Mouse (Mus musculus) forebrain, embryonic 11.5 days (tissue): ENCODE data around the gene Hnrnpl. TPM values are rescaled to one million over a fixed set of nuclear protein-coding genes. Genes with fewer than 3 reads are reported as not detected.

Experiments used
- ATAC-seq: fragments of 200-750 bp; cut with Nextera tagmentation; replicated peaks from 2 replicates; pipeline ENCODE4 v1.8.0; 2017; ENCODE audit warnings: moderate TSS enrichment; ENCODE audit not compliant: low FRiP score
- DNase-seq: peaks from one replicate; pipeline ENCODE4 v3.0.0-alpha.2; 2017; ENCODE audit warnings: low spot score
- H3K27ac ChIP-seq: fragments of 300-500 bp; sonication (generic); 2 replicates; pipeline ENCODE4 v1.5.1; 2014; ENCODE audit warnings: low read depth, low read length
- H3K27me3 ChIP-seq: fragments of 300-500 bp; sonication (generic); 2 replicates; pipeline ENCODE4 v1.6.1; 2014; ENCODE audit warnings: mild to moderate bottlenecking, low read length, mixed read lengths; ENCODE audit not compliant: control insufficient read depth, insufficient read depth
- H3K36me3 ChIP-seq: fragments of 300-500 bp; sonication (generic); 2 replicates; pipeline ENCODE4 v1.6.1; 2014; ENCODE audit warnings: mild to moderate bottlenecking, low read length, moderate library complexity, mixed read lengths; ENCODE audit not compliant: control insufficient read depth, insufficient read depth
- H3K4me1 ChIP-seq: fragments of 300-500 bp; sonication (generic); replicated peaks from 2 replicates; pipeline ENCODE4 v1.6.1; 2014; ENCODE audit warnings: low read length, mixed read lengths; ENCODE audit not compliant: control insufficient read depth, insufficient read depth
- H3K4me2 ChIP-seq: fragments of 300-500 bp; sonication (generic); 2 replicates; pipeline ENCODE4 v1.6.1; 2014; ENCODE audit warnings: low read depth, mild to moderate bottlenecking, low read length, moderate library complexity, mixed read lengths; ENCODE audit not compliant: severe bottlenecking
- H3K4me3 ChIP-seq: fragments of 300-500 bp; sonication (generic); 2 replicates; pipeline ENCODE4 v1.5.1; 2014; ENCODE audit warnings: low read depth, low read length
- H3K9ac ChIP-seq: fragments of 300-500 bp; sonication (generic); 2 replicates; pipeline ENCODE4 v1.6.1; 2014; ENCODE audit warnings: low read length
- H3K9me3 ChIP-seq: fragments of 300-500 bp; sonication (generic); 2 replicates; pipeline ENCODE4 v1.6.1; 2016; ENCODE audit warnings: low read length, mixed read lengths; ENCODE audit not compliant: control insufficient read depth
- WGBS: fragments of 180-500 bp; shearing (Covaris S2); extraction: QIAGEN DNeasy Blood & Tissue Kit; methylation state at CpG from one replicate; pipeline ENCODE4 v1.1.7; 2014; 5-methylcytosine and 5-hydroxymethylcytosine counted together
- polyA plus RNA-seq: library from polyadenylated mRNA; unstranded; fragments of >200 nt; fragmentation: Nextera tagmentation; extraction: Ambion mirVana; gene quantifications from 2 replicates; pipeline ENCODE4 v1.2.1, GENCODE M21; 2014

The Hnrnpl gene
- polyA plus RNA-seq, 1 experiment from 2014 or later: 382 TPM

GRCm38 (mm10) chr7:28785161-28785560 is 23.2 kb upstream of the Hnrnpl start:
- no peaks in the 10 kb centered on the region for H3K4me1 ChIP-seq
- DNase-seq (no peak), ATAC-seq (no peak)
- no peak overlapping the region for H3K4me3 ChIP-seq
- WGBS: 77% methylated on average over 5 of the region's 5 CpGs
- H3K27me3 ChIP-seq: no peaks in the 10 kb centered on the region
- no peak overlapping the region for H3K9ac ChIP-seq
- H3K9me3 ChIP-seq: no peaks in the 10 kb centered on the region
- H3K4me2 ChIP-seq: no peak overlapping the region
- no peak overlapping the region for H3K27ac ChIP-seq
- no peaks in the 10 kb centered on the region; the same call in 1 of the 2 replicates for H3K36me3 ChIP-seq

- no peak overlapping the region for H3K4me2 ChIP-seq
- no peak overlapping the region for H3K27ac ChIP-seq
- no peak for DNase-seq
- H3K9ac ChIP-seq: no peak overlapping the region
- no peaks in the 10 kb centered on the region for H3K27me3 ChIP-seq
- no peak for ATAC-seq
- 96% methylated on average over 9 of the region's 9 CpGs for WGBS
- H3K9me3 ChIP-seq: no peaks in the 10 kb centered on the region
- H3K4me3 ChIP-seq: no peak overlapping the region
- no peaks in the 10 kb centered on the region; the same call in 1 of the 2 replicates for H3K36me3 ChIP-seq
- no peaks in the 10 kb centered on the region for H3K4me1 ChIP-seq
Observed at GRCm38 (mm10) chr7:28787884-28788283, 20.5 kb upstream of the Hnrnpl start.

GRCm38 (mm10) chr7:28788307-28789195 is 19.8 kb upstream of the Hnrnpl start, which contains the start of gene Rinl:
Gene Rinl, plus strand, starts transcription at chr7:28788969.
- Histone ChIP-seq H3K27me3 (no peaks in the 10 kb centered on the region), H3K9ac (no peak within 1 kb of the TSS), H3K9me3 (no peaks in the 10 kb centered on the region), H3K4me1 (no peaks in the 10 kb centered on the region), H3K4me3 (no peak within 1 kb of the TSS), H3K36me3 (no peaks in the 10 kb centered on the region; the same call in 1 of the 2 replicates), H3K4me2 (no peak within 1 kb of the TSS), H3K27ac (no peak within 1 kb of the TSS)
- 72% methylated on average over 5 of the region's 5 CpGs for WGBS
- ATAC-seq (no peak), DNase-seq (no peak)

GRCm38 (mm10) chr7:28789235-28789634 is 19.1 kb upstream of the Hnrnpl start:
- Histone ChIP-seq H3K4me1 (no peaks in the 10 kb centered on the region), H3K4me2 (no peak overlapping the region), H3K4me3 (no peak overlapping the region), H3K27me3 (no peaks in the 10 kb centered on the region), H3K36me3 (no peaks in the 10 kb centered on the region; the same call in 1 of the 2 replicates), H3K9ac (no peak overlapping the region), H3K27ac (no peak overlapping the region), H3K9me3 (no peaks in the 10 kb centered on the region)
- WGBS: 83% methylated on average over 3 of the region's 3 CpGs
- DNase-seq (no peak), ATAC-seq (no peak)

- WGBS: 49% methylated on average over 8 of the region's 8 CpGs
- Histone ChIP-seq H3K36me3 (no peaks in the 10 kb centered on the region; the same call in 1 of the 2 replicates), H3K27me3 (no peaks in the 10 kb centered on the region), H3K4me1 (no peaks in the 10 kb centered on the region), H3K4me3 (no peak overlapping the region), H3K9ac (no peak overlapping the region), H3K9me3 (no peaks in the 10 kb centered on the region), H3K4me2 (no peak overlapping the region), H3K27ac (no peak overlapping the region)
- ATAC-seq: no peak
- no peak for DNase-seq
Observed at GRCm38 (mm10) chr7:28790066-28790806, 18.1 kb upstream of the Hnrnpl start.

GRCm38 (mm10) chr7:28791706-28792105 is 16.6 kb upstream of the Hnrnpl start:
- Histone ChIP-seq H3K4me1 (no peaks in the 10 kb centered on the region), H3K27me3 (no peaks in the 10 kb centered on the region), H3K27ac (no peak overlapping the region), H3K36me3 (no peaks in the 10 kb centered on the region), H3K9me3 (no peaks in the 10 kb centered on the region), H3K9ac (no peak overlapping the region), H3K4me2 (no peak overlapping the region), H3K4me3 (no peak overlapping the region)
- DNase-seq: no peak
- no peak for ATAC-seq

- Histone ChIP-seq H3K4me3 (no peak overlapping the region), H3K9me3 (no peaks in the 10 kb centered on the region), H3K9ac (no peak overlapping the region), H3K27ac (no peak overlapping the region), H3K4me1 (no peaks in the 10 kb centered on the region), H3K36me3 (no peaks in the 10 kb centered on the region), H3K27me3 (no peaks in the 10 kb centered on the region), H3K4me2 (no peak overlapping the region)
- 80% methylated on average over 13 of the region's 14 CpGs for WGBS
- no peak for ATAC-seq
- DNase-seq: no peak
Observed at GRCm38 (mm10) chr7:28792391-28793185, 15.8 kb upstream of the Hnrnpl start.

- H3K9me3 ChIP-seq: no peaks in the 10 kb centered on the region
- ATAC-seq (no peak), DNase-seq (no peak)
- H3K4me2 ChIP-seq: no peak overlapping the region
- H3K36me3 ChIP-seq: no peaks in the 10 kb centered on the region
- H3K27ac ChIP-seq: no peak overlapping the region
- H3K4me3 ChIP-seq: no peak overlapping the region
- H3K9ac ChIP-seq: no peak overlapping the region
- no peaks in the 10 kb centered on the region for H3K27me3 ChIP-seq
- H3K4me1 ChIP-seq: no peaks in the 10 kb centered on the region
- 44% methylated on average over 2 of the region's 2 CpGs for WGBS
Observed at GRCm38 (mm10) chr7:28793834-28794233, 14.5 kb upstream of the Hnrnpl start.
